Mouse (Mus musculus) cerebellum, adult 2 months (tissue): ENCODE measurements around the gene Cfb.

Experiments used
- CTCF ChIP-seq: fragments of 200-500 bp; IDR thresholded peaks from 2 replicates; pipeline ENCODE4 v1.5.1; 2011; ENCODE audit warnings: low read depth, mild to moderate bottlenecking, control low read depth, low read length, moderate library complexity, borderline replicate concordance; ENCODE audit not compliant: insufficient read depth
- POLR2A ChIP-seq: fragments of 200-500 bp; IDR thresholded peaks from 2 replicates; pipeline ENCODE4 v1.6.1; 2011; ENCODE audit warnings: low read length, control low read depth, borderline replicate concordance; ENCODE audit not compliant: insufficient read depth

- TF ChIP-seq CTCF (no peak), POLR2A (no peak)
Measured at GRCm38 (mm10) chr17:34899890-34900243, 37.5 kb upstream of the Cfb start.
